Mouse (Mus musculus): ENCODE data around the gene Arhgef17. TPM values are rescaled to one million over a fixed set of nuclear protein-coding genes. Genes with fewer than 3 reads are reported as not detected.

Arhgef17 gene
- polyA plus RNA-seq, 1 experiment from 2014 or later, result 14.6 TPM

DNA sequence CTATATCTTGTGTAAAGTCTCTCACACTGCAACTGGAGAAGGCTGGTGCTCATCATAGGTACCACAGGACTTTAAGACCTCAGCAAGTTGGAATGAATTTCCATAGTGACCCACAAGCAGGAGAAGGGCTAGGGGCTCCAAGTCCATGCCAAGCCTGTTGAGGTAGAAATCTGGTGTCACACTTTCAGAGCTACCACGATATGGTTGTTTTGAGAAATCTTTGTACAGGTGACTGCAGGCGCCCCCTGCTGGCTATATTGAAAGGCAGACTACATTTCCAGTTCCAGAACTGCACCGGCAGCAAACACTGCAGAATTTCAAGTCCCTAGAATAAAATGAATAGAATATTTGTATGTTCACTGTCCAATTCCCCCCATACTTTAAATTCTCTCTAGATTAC lies 65.2 kb downstream of the Arhgef17 start:
- Histone ChIP-seq H3K4me3 (no peak overlapping the region), H3K9me3 (no peaks in the 10 kb centered on the region), H3K27me3 (no peaks in the 10 kb centered on the region), H3K4me2 (no peak overlapping the region), H3K9ac (no peak overlapping the region), H3K36me3 (no peaks in the 10 kb centered on the region), H3K4me1 (replicated peaks) (peaks cover 10% of the 10 kb centered on the region), H3K27ac (replicated peaks) (no peak overlapping the region)
- 10% methylated on average over 3 of the region's 3 CpGs for WGBS
- ATAC-seq (ENCODE audit: low FRiP score, low read depth), result no peak

DNA sequence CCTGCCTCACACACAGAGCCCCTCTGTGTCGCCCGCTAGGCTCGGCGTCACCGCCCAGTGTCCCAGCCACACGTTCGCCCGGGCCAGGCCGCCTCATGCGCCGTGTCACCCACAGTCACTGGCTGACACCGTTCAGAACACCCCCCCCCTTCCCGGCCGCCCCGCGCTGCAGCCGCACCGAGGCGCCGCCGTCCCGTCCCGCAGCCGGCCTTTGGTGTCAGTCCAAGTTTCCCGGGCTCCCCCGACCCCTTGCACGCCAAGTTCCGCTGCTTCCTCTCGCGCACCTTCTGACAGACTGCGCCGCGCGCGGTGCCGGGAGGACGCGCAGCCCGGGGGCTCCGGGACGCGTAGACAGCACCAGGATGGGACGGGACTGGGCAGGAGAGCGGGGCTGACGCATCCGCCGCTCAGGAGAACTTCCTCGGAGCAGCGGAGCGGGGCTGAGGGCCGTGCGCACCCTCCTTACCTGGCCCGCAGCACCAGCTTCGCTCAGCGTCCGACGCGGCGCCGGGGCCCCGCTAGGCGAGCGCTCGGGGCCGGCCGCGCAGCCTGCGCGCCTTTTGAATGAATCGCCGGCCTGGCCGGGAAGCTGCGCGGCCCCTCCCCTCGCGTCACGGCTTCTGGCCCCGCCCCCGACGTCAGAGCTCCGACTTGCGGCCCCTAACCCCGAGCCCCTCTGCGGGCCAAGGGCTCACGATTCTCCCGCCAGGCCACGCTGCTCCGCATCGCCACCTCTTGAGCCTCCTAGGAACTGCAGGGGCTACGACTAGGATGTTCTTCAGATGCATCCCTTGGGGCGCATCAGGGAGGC lies 68.9 kb downstream of the Arhgef17 start, which contains the start of gene Relt:
Gene Relt, minus strand, starts transcription at position 619 of the 811 bp plus-strand sequence.
- peaks cover 12% of the 10 kb centered on the region for H3K4me1 ChIP-seq (replicated peaks)
- H3K9ac ChIP-seq, result peak within 1 kb of the TSS; percentile 82
- peak; percentile 89 for ATAC-seq (ENCODE audit: low FRiP score, low read depth)
- peak within 1 kb of the TSS; percentile 97 for H3K4me2 ChIP-seq
- H3K27me3 ChIP-seq, result no peaks in the 10 kb centered on the region
- WGBS, result under 1% methylated on average over 82 of the region's 91 CpGs
- peak within 1 kb of the TSS; percentile 85 for H3K27ac ChIP-seq (replicated peaks)
- H3K9me3 ChIP-seq, result no peaks in the 10 kb centered on the region
- H3K4me3 ChIP-seq, result peak within 1 kb of the TSS; percentile 88
- no peaks in the 10 kb centered on the region for H3K36me3 ChIP-seq

DNA sequence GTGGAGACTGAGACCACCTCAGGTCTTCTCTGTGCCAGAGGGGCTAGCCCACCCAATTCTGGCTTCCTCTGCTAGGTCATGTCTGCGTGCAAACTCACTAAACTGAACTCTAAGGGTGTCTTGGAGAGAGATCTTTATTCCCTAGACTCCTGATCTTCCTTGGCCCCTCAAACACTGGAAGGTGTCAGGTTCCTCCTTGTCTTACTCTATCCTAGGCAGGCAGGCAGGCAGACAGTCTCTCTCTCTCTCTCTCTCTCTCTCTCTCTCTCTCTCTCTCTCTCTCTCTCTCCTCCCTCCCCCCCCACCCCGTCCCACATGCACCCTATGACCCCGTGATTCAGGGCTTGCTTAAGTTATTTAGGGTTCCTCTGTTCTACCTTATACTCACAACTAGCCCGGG lies 69.6 kb downstream of the Arhgef17 start:
- WGBS, result 8% methylated on average over 4 of the region's 4 CpGs
- Histone ChIP-seq H3K4me2 (peak overlapping the region; percentile 97), H3K27ac (replicated peaks) (no peak overlapping the region), H3K9me3 (no peaks in the 10 kb centered on the region), H3K4me1 (replicated peaks) (peaks cover 12% of the 10 kb centered on the region), H3K9ac (peak overlapping the region; percentile 82), H3K36me3 (no peaks in the 10 kb centered on the region), H3K27me3 (no peaks in the 10 kb centered on the region), H3K4me3 (peak overlapping the region; percentile 88)
- no peak for ATAC-seq (ENCODE audit: low FRiP score, low read depth)

DNA sequence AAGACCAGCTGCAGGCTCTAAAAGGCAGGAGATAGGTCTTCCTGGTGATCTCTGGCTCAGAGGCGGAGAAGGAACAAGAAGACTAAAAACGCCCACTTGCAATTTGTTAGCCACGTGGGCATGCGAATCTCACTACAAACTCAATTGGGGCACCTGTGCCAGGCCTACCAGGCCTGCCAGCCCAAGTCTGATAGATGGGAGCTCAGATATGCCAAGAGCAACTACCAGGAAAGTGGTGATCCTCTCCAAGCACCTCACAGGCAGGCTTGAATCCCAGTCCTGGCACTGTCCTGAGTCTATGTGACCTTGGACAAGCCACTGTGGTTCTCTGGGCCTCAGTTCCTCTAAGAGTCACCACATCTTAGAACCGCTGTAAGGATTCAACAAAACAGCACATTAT lies 70.7 kb downstream of the Arhgef17 start:
- H3K4me2 ChIP-seq, result no peak overlapping the region
- no peaks in the 10 kb centered on the region for H3K27me3 ChIP-seq
- no peaks in the 10 kb centered on the region for H3K36me3 ChIP-seq
- WGBS, result 94% methylated on average over 5 of the region's 5 CpGs
- H3K4me3 ChIP-seq, result no peak overlapping the region
- no peak for ATAC-seq (ENCODE audit: low FRiP score, low read depth)
- no peaks in the 10 kb centered on the region for H3K9me3 ChIP-seq
- no peak overlapping the region for H3K9ac ChIP-seq
- H3K27ac ChIP-seq (replicated peaks), result no peak overlapping the region
- peaks cover 12% of the 10 kb centered on the region for H3K4me1 ChIP-seq (replicated peaks)

- no peak overlapping the region for H3K4me3 ChIP-seq
- no peaks in the 10 kb centered on the region for H3K36me3 ChIP-seq
- ATAC-seq (ENCODE audit: low FRiP score, low read depth), result no peak
- peaks cover 18% of the 10 kb centered on the region for H3K4me1 ChIP-seq (replicated peaks)
- H3K9ac ChIP-seq, result no peak overlapping the region
- 91% methylated on average over 3 of the region's 3 CpGs for WGBS
- no peak overlapping the region for H3K27ac ChIP-seq (replicated peaks)
- H3K27me3 ChIP-seq, result no peaks in the 10 kb centered on the region
- no peak overlapping the region for H3K4me2 ChIP-seq
- H3K9me3 ChIP-seq, result no peaks in the 10 kb centered on the region
Measured at GRCm38 (mm10) chr7:100860450-100860849, 71.5 kb downstream of the Arhgef17 start.

DNA sequence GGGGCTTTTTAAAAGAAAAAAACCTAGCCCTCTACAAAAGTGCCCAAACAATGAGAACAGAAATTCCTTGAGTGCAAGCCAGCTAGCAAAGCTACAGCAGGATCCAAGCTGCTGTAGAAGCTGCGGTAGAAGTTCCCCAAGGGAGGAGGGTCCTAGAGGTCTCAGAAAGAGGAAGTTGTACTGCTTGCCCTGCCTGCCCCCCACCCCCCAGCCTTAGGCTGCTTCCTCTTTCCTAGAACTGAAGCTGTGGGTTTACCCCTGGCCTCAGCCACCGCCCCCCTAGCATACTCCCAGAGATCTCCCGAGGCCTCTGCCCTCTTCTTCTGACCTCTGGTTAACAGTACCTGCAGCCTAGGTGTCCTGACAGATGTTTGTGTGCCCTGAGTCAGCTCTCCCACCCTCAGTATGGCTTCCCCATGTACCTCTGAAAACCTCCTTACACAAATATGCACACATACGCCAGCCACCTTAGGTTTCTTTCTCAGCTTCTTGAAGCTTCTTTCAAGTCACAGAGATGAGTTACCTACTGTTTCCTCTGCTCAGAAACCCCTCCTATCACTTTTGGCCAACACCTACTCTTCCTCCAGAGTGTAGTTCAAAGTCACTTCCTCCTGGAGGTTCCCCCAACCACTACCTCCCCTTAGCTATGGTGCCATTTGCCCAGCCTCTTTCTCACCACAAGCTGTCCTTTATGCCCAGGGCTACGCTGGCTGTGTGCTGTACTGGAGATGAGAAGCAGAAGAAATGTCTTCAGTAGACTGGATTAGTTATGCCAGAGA lies 75.9 kb downstream of the Arhgef17 start:
- Histone ChIP-seq H3K4me3 (no peak overlapping the region), H3K9ac (no peak overlapping the region), H3K36me3 (no peaks in the 10 kb centered on the region), H3K4me1 (replicated peaks) (peaks cover 21% of the 10 kb centered on the region), H3K9me3 (no peaks in the 10 kb centered on the region), H3K27ac (replicated peaks) (no peak overlapping the region), H3K4me2 (no peak overlapping the region), H3K27me3 (no peaks in the 10 kb centered on the region)
- no peak for ATAC-seq (ENCODE audit: low FRiP score, low read depth)
- WGBS, result 77% methylated on average over 5 of the region's 5 CpGs

- H3K27me3 ChIP-seq, result no peaks in the 10 kb centered on the region
- H3K36me3 ChIP-seq, result no peaks in the 10 kb centered on the region
- H3K4me2 ChIP-seq, result no peak overlapping the region
- no peak overlapping the region for H3K4me3 ChIP-seq
- 46% methylated on average over 4 of the region's 4 CpGs for WGBS
- no peak overlapping the region for H3K9ac ChIP-seq
- no peak overlapping the region for H3K27ac ChIP-seq (replicated peaks)
- ATAC-seq (ENCODE audit: low FRiP score, low read depth), result no peak
- no peaks in the 10 kb centered on the region for H3K9me3 ChIP-seq
- peaks cover 22% of the 10 kb centered on the region for H3K4me1 ChIP-seq (replicated peaks)
Measured at GRCm38 (mm10) chr7:100855300-100855699, 76.6 kb downstream of the Arhgef17 start.

DNA sequence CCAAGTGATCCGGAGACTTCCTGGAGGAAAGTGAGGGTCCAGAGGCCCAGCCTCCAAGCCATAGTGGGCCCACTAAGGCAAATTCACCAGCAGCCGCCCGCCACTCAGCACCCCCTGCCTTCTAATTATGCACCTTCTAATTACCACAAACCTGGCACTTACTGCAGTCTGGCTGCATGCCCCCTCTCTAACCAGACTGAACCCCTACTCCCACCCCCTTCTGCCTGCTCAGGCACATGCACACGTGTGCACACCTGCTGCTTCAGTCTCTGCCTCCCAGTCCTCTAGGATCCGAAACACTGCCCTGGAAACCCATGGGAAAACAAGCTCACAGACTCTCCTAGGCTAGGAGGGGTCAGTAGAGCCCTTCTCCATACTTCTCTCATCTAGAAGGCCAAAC lies 77.0 kb downstream of the Arhgef17 start:
- Histone ChIP-seq H3K27ac (replicated peaks) (no peak overlapping the region), H3K27me3 (no peaks in the 10 kb centered on the region), H3K36me3 (no peaks in the 10 kb centered on the region), H3K4me1 (replicated peaks) (peaks cover 22% of the 10 kb centered on the region), H3K4me3 (no peak overlapping the region), H3K4me2 (no peak overlapping the region), H3K9ac (no peak overlapping the region), H3K9me3 (no peaks in the 10 kb centered on the region)
- ATAC-seq (ENCODE audit: low FRiP score, low read depth), result no peak
- WGBS, result 72% methylated on average over 5 of the region's 5 CpGs

DNA sequence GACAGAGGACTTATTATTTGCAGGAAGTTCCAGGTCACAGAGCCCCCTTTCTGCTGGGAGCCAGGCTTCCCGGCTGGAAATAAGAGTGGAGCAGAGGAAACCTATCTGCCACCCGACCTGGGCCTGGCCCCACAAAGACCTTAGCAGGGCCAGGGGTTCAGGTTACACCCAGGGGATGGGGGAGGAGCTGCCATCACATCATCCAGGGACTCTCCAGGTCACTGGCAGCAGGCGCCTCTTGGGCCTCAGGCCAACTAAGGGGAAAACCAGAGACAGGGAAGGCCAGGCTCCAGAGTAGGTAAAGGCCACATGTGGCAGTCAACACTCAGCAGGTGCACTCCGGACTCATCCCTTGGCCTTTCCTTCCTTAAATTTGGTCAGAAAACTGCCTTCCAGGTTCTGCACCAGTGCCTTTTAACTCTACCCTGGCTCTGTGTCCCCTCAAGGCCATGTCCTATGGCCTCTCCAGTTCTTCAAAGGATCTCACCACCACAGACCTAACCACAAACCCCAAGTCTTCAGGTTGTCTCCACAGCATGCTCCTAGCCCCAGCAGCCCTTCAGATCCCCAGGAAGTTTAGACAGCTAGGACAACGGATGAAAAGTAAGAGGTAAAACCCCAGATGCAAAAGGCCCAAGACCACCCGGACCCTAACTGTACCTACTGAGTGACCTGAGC lies 77.6 kb downstream of the Arhgef17 start:
- no peaks in the 10 kb centered on the region for H3K9me3 ChIP-seq
- H3K27me3 ChIP-seq, result no peaks in the 10 kb centered on the region
- no peak for ATAC-seq (ENCODE audit: low FRiP score, low read depth)
- no peak overlapping the region for H3K4me3 ChIP-seq
- H3K4me1 ChIP-seq (replicated peaks), result peaks cover 22% of the 10 kb centered on the region
- H3K9ac ChIP-seq, result no peak overlapping the region
- no peaks in the 10 kb centered on the region for H3K36me3 ChIP-seq
- 63% methylated on average over 6 of the region's 6 CpGs for WGBS
- no peak overlapping the region for H3K27ac ChIP-seq (replicated peaks)
- no peak overlapping the region for H3K4me2 ChIP-seq

- ATAC-seq (ENCODE audit: low FRiP score, low read depth), result no peak
Measured at GRCm38 (mm10) chr7:100853396-100853795, 78.5 kb downstream of the Arhgef17 start.

DNA sequence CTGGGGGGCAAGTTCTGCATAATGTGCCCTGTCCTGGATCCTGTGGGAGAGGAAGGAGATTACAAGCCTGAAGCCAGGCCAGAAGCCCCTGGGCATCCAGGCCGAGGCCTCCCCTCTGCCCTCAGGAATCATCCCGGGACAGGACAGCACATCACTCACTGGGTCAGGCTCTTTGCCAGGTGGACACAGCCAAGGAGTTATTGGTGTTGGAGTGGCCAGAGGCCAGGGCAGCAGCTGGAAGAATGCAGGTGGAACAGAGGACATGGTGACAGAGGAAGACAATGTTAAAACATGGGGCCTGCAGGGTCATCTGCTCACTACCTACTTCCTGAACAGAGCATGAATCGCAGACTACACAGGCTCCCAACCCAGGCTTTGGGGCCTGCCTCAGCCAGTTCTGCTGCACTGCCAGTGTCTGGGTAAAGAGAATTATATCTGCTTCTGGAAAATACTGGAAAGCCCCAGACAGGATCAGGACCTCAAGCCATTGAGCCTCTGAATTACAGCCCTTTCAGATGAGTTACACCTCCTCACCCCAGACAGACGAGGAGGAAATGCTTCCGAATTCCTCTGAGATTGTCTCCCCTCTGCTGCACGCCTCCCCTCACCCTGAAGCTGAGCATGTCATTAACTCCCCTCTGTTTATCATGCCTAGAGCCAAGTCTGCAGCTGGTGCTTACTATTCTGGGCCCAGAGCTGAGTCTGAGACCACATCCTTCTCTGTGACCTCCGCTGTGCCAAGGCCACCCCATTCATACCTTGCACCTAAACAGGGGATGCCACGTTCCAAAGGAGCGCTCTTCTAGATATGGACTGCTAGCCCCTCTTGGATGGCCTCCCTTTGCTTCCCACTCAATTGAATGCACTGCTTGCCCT lies 80.2 kb downstream of the Arhgef17 start:
- Histone ChIP-seq H3K4me1 (replicated peaks) (peaks cover 22% of the 10 kb centered on the region), H3K36me3 (no peaks in the 10 kb centered on the region), H3K27me3 (no peaks in the 10 kb centered on the region), H3K4me3 (no peak overlapping the region), H3K4me2 (no peak overlapping the region), H3K9ac (no peak overlapping the region), H3K9me3 (no peaks in the 10 kb centered on the region), H3K27ac (replicated peaks) (no peak overlapping the region; the same call in 1 of the 2 replicates)
- WGBS, result 62% methylated on average over 9 of the region's 9 CpGs
- ATAC-seq (ENCODE audit: low FRiP score, low read depth), result no peak

More at GRCm38 (mm10) chr7:100853396-100853795, 78.5 kb downstream of the Arhgef17 start:
- no peaks in the 10 kb centered on the region for H3K27me3 ChIP-seq
- no peak overlapping the region for H3K27ac ChIP-seq (replicated peaks)
- no peaks in the 10 kb centered on the region for H3K9me3 ChIP-seq
- H3K36me3 ChIP-seq, result no peaks in the 10 kb centered on the region
- no peak overlapping the region for H3K4me2 ChIP-seq
- 90% methylated on average over 3 of the region's 3 CpGs for WGBS
- no peak overlapping the region for H3K9ac ChIP-seq
- H3K4me1 ChIP-seq (replicated peaks), result peaks cover 22% of the 10 kb centered on the region
- H3K4me3 ChIP-seq, result no peak overlapping the region
